Mouse (Mus musculus) MEL-GATA-1-ER (cell line): ENCODE results near the gene Prdm12.
"Not testable (repeated sequence)": the region's sequence is repeated elsewhere in the genome, so short reads cannot be mapped to it uniquely, and the experiment has no call there.

Experiments
- DNase-seq: peaks from one replicate; pipeline ENCODE4 v3.0.0-alpha.2; 2012; ENCODE audit warnings: low read depth; ENCODE audit errors: extremely low read depth

Gene Prdm12

DNA sequence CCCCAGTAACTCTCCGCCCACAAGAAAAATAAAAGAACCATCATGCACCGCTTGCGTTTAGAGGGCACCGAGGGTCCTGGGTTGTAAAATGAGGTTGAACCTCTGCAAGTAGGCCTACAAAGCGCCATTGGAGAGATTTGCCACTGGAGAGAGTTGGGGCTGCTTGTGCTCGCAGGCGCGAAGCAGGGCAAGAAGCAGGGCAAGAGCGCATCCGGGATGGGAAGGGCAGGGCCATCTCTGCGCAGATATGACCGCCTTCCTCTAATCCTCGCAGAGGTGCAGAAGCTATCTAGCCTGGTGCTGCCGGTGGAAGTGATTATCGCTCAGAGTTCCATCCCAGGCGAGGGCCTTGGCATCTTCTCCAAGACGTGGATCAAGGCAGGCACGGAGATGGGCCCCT is 2.1 kb downstream of the Prdm12 start:
- no peak for DNase-seq

- DNase-seq = no peak
Measured at GRCm38 (mm10) chr2:31653971-31654853, 14.4 kb downstream of the Prdm12 start.

DNA sequence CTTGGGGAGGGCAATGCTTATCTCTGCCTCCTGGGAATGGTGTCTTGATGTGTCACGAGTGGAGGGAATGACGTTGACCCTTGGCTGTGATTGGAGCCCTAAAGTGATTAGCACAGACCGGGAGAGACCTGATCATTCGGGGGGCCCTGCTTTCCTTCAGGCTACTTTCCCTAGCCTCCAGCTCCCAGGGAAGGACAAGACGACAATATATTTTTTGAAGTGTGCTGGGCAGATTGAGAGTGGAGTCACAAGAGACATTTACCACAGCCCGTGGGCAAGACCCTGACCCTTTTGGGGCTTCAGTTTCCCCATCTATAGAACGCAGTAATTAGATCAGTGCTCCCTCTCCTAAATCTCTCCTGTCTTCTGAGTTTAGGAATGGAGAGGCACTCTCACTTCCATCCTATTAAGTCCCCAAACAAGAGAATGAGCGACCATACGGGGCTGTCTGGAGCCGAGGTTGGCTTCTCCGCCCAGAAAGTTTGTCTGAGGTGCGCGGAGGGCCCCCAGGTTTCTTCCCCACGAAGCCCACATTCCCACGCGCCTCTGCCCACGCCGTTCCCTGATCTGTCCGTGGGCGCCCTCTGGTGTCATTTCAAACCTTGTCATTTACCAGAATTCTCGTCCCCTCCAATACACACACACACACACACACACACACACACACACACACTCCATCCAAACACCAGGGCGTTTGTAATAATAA is 15.2 kb downstream of the Prdm12 start:
- no peak for DNase-seq

- DNase-seq = no peak
Measured at GRCm38 (mm10) chr2:31656374-31656773, 16.5 kb downstream of the Prdm12 start.

GRCm38 (mm10) chr2:31662939-31663803 is 23.3 kb downstream of the Prdm12 start:
- DNase-seq = no peak

DNA sequence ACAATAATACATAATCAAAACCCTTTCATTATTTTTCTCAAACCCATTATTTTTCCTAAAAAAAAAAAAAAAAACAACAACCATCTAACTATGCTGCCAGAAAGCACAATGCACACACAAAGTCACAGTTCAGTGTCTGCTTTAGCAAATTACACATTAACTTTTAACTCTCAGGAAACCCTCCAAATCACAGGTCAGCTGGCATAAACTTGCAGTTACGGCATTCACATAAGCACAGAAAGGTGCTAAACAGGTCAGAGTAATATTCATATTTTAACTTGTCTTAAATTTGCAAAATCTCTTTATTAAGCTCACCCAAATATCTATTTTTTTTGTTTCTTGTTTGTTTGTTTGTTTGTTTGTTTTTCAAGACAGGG is 24.0 kb downstream of the Prdm12 start:
- no peak for DNase-seq

DNA sequence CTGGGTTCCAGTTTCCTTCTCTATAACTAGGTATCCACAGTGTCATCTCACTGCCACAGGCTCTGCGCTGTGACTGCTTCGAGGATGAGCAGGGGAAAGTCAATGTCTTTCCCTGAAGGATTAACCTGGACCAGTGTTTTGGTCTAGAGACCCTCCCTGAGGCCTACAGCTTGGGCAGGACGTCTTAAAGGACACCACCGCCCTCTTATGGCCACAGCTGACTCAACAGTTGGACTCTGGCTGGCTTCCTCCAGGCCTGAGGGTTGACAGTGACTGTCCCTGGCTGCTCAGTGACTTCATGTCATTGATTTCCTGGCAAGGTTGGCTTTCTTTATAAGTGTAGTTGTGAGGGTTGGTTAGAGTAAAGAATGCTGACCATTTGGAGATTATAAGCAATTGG is 27.5 kb downstream of the Prdm12 start:
- no peak for DNase-seq

GRCm38 (mm10) chr2:31670551-31671035 is 30.8 kb downstream of the Prdm12 start, which contains the start of gene Exosc2:
Exosc2 (plus strand) TSS chr2:31670715.
- DNase-seq = peak; percentile 95

GRCm38 (mm10) chr2:31678641-31679040 is 38.8 kb downstream of the Prdm12 start:
- no peak for DNase-seq

- not testable (repeated sequence) for DNase-seq
Measured at GRCm38 (mm10) chr2:31681051-31681707, 41.3 kb downstream of the Prdm12 start.

GRCm38 (mm10) chr2:31681731-31682235 is 41.9 kb downstream of the Prdm12 start:
- no peak for DNase-seq

- DNase-seq = no peak
Measured at GRCm38 (mm10) chr2:31683666-31684065, 43.8 kb downstream of the Prdm12 start.

- DNase-seq = peak; percentile 98
Measured at GRCm38 (mm10) chr2:31688074-31688925, 48.5 kb downstream of the Prdm12 start, which contains the start of gene Abl1. Abl1 (plus strand) TSS chr2:31688376.

DNA sequence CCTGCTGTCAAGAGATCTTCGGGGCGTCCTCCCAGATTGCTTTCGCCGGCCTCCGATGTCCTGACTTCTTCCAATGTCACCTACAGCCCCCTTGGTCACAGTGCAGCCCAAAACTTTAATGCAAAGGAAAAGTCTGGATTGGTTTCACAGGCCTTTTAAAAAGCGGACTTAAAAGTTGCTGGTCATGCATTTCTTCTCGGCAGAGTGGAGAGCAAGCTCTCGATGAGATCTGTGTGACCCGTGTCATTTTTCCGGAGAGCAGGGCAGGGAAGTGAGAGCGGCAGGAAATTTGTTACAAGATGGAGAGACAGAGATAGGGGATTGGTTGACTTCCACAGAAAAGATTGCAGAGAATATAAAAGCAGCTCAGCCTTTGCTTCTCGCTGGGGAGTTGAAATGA is 49.2 kb downstream of the Prdm12 start:
- DNase-seq = peak; percentile 64

GRCm38 (mm10) chr2:31690063-31690462 is 50.2 kb downstream of the Prdm12 start:
- no peak for DNase-seq

GRCm38 (mm10) chr2:31698209-31698608 is 58.4 kb downstream of the Prdm12 start:
- DNase-seq = no peak

DNA sequence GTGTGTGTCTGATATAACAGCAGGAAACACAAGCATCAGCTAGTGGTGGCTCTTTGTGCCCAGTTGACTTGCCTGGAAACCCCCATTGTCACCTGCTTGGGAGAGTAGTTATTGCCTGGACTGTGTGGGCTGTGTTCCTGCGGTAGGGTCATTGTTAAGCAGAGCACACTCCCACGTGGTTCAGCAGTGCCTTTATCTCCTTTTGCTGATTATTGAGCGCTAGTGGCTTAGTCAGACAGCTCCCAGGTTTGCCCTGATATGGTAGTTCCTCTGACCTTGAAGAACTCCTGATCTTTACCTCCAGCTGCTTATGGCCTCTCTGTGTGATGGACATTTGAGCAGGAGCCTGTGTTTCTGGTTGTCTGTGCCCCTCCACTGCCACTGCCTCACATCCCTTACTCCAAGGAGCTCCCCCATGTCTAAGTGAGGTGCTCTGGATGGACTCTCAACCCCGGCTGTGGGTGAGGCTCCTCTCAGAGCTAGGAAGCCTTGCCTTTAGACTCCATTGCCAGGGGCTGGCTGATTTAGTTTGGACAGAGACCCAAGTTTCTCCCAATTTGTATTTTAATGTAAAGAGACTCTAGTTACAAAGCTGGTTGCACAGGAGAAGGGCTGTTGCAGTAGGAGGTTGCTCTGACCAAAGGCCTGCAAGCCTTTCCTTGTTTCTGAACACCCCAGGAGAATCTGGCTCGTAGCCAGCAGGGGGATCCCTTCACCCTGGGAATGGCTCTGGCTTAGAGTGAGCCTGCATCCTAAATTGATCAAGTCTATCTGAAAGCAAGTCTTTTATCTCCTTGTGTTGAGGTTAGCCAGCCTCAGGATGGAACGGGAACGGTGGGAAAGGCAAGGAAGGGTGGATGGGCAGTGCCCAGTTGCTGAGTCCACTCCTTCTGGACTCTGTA is 61.0 kb downstream of the Prdm12 start:
- no peak for DNase-seq

- no peak for DNase-seq
Measured at GRCm38 (mm10) chr2:31703226-31703625, 63.4 kb downstream of the Prdm12 start.
